Mouse (Mus musculus): ENCODE data around the gene Adra2c. TPM values are rescaled to one million over a fixed set of nuclear protein-coding genes. Genes with fewer than 3 reads are reported as not detected.

Gene Adra2c
- polyA plus RNA-seq, 1 experiment from 2014 or later: 0.79 TPM

DNA sequence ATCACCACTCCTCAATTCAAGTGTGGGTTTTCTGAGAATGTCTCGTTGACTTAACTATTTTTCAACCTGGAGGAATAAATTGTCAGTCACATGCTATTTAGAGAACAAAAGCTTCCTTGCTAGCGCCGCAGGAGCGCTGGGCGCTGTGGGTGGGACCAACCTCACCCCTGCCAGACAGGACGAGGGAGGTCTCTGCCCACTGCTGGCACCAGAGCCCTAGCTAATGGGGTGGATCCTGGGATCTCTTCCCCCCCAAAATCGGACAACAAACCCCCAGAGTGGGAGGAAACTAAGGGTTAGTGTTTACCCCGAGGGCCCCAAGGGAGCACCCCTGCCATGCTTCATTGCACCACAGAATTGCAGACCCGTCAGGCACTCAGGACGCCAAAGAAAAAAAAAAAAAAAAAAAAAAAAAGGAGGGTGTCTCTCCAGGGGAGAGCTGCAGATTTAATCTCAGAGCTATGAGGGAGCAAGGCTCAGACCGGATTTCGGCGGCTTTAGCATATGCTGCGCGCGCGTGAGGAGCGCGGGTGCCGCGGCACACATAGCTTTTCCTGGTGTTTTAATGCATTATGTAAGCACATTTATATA is 35.2 kb downstream of the Adra2c start:
- H3K4me3 ChIP-seq: peak overlapping the region; percentile 18
- H3K36me3 ChIP-seq: no peaks in the 10 kb centered on the region
- H3K9me3 ChIP-seq: no peaks in the 10 kb centered on the region
- peak overlapping the region; percentile 59 for H3K4me2 ChIP-seq (replicated peaks)
- peak; percentile 43; the same call in 1 of the 2 replicates for ATAC-seq (ENCODE audit: low FRiP score, low read depth)
- 2% methylated on average over 21 of the region's 21 CpGs for WGBS
- H3K27ac ChIP-seq: no peak overlapping the region
- H3K4me1 ChIP-seq: peaks cover 12% of the 10 kb centered on the region
- H3K9ac ChIP-seq: 0 out of 2 replicates have a peak overlapping the region, but pooled peaks have one; percentile 26
- H3K27me3 ChIP-seq (replicated peaks): peaks cover 17% of the 10 kb centered on the region; the same call in 1 of the 2 replicates

GRCm38 (mm10) chr5:35313826-35314586 is 35.9 kb downstream of the Adra2c start:
- peaks cover 17% of the 10 kb centered on the region; the same call in 1 of the 2 replicates for H3K27me3 ChIP-seq (replicated peaks)
- H3K9ac ChIP-seq: peak overlapping the region; percentile 26; the same call in 1 of the 2 replicates
- H3K4me3 ChIP-seq: peak overlapping the region; percentile 18
- no peaks in the 10 kb centered on the region for H3K9me3 ChIP-seq
- H3K36me3 ChIP-seq: no peaks in the 10 kb centered on the region
- no peak overlapping the region for H3K27ac ChIP-seq
- WGBS: 21% methylated on average over 18 of the region's 18 CpGs
- peak overlapping the region; percentile 59 for H3K4me2 ChIP-seq (replicated peaks)
- H3K4me1 ChIP-seq: peaks cover 12% of the 10 kb centered on the region
- ATAC-seq (ENCODE audit: low FRiP score, low read depth): peak; percentile 45

GRCm38 (mm10) chr5:35314629-35315028 is 36.5 kb downstream of the Adra2c start:
- WGBS: 45% methylated on average over 3 of the region's 3 CpGs
- Histone ChIP-seq H3K9ac (no peak overlapping the region), H3K4me1 (peaks cover 12% of the 10 kb centered on the region), H3K9me3 (no peaks in the 10 kb centered on the region), H3K27me3 (replicated peaks) (peaks cover 17% of the 10 kb centered on the region; the same call in 1 of the 2 replicates), H3K4me2 (replicated peaks) (no peak overlapping the region), H3K4me3 (no peak overlapping the region), H3K27ac (no peak overlapping the region), H3K36me3 (no peaks in the 10 kb centered on the region)
- ATAC-seq (ENCODE audit: low FRiP score, low read depth): peak; percentile 14; the same call in 1 of the 2 replicates

- 92% methylated on average over 3 of the region's 3 CpGs for WGBS
- no peak overlapping the region for H3K27ac ChIP-seq
- H3K36me3 ChIP-seq: no peaks in the 10 kb centered on the region
- no peak overlapping the region for H3K4me2 ChIP-seq (replicated peaks)
- H3K4me3 ChIP-seq: no peak overlapping the region
- H3K9me3 ChIP-seq: no peaks in the 10 kb centered on the region
- ATAC-seq (ENCODE audit: low FRiP score, low read depth): no peak
- H3K9ac ChIP-seq: no peak overlapping the region
- H3K27me3 ChIP-seq (replicated peaks): peaks cover 17% of the 10 kb centered on the region; the same call in 1 of the 2 replicates
- peaks cover 12% of the 10 kb centered on the region for H3K4me1 ChIP-seq
These were observed 37.1 kb downstream of the Adra2c start for GRCm38 (mm10) chr5:35315204-35315603.

DNA sequence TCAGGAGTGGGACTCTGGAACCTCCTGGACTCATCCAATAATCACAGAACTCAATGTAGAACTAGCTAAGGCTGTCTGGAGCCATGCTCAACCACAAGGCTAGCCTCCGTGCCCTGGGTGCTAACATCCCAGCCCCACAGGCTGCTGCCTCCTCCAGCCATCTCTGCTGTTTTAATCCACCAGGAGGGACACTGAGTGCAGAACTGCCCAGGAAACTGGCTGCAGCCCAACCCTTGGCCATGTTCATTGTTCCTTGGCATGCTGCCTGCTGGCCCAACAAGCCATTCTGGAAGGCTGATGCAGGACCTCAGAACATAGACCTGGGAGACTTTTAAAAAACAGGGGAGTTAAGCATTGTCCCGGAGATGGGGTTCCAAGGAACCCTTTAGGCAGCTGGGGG is 42.5 kb downstream of the Adra2c start:
- H3K9ac ChIP-seq: no peak overlapping the region
- H3K9me3 ChIP-seq: no peaks in the 10 kb centered on the region
- 0 out of 2 replicates have a peak, but pooled peaks cover 4% of the 10 kb centered on the region for H3K27me3 ChIP-seq (replicated peaks)
- no peaks in the 10 kb centered on the region for H3K4me1 ChIP-seq
- ATAC-seq (ENCODE audit: low FRiP score, low read depth): no peak
- no peak overlapping the region for H3K27ac ChIP-seq
- no peaks in the 10 kb centered on the region for H3K36me3 ChIP-seq
- WGBS: 87% methylated on average over 2 of the region's 2 CpGs
- no peak overlapping the region for H3K4me2 ChIP-seq (replicated peaks)
- H3K4me3 ChIP-seq: no peak overlapping the region

DNA sequence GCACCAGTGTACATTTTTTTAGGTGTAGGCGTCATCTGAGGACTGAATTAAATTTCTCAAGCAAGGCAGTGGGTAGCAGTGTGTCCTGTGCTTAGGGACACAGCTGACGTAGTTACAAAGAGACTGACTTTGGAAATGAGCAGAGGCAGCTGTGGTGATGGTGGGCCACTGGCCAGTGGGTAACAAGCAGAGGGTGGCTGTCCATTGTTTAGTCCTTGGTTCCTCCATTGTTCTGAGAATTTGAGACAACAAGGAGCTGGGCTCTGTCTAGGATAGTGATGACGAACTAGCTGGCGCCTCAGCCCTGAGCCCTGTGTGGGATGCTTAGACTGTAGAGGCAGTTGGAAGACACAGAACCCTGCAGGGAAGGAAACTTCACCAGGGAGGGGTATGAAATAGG is 52.7 kb downstream of the Adra2c start:
- H3K27me3 ChIP-seq (replicated peaks): 0 out of 2 replicates have a peak, but pooled peaks cover 2% of the 10 kb centered on the region
- no peak overlapping the region for H3K4me3 ChIP-seq
- no peaks in the 10 kb centered on the region for H3K9me3 ChIP-seq
- no peak overlapping the region for H3K9ac ChIP-seq
- no peaks in the 10 kb centered on the region for H3K36me3 ChIP-seq
- ATAC-seq (ENCODE audit: low FRiP score, low read depth): no peak
- no peak overlapping the region for H3K4me2 ChIP-seq (replicated peaks)
- 77% methylated on average over 4 of the region's 4 CpGs for WGBS
- H3K27ac ChIP-seq: no peak overlapping the region
- no peaks in the 10 kb centered on the region for H3K4me1 ChIP-seq

Other genes with a start within 250 kb of the Adra2c start
- gene Hgfac, start 236.8 kb upstream of the Adra2c start, polyA plus RNA-seq (2016; fragmentation: Nextera tagmentation; extraction: Ambion mirVana): 0.35 and 0.46 TPM in 2 replicates
- 1.5 and 1.6 TPM in 2 replicates for gene Dok7, start 221.6 kb upstream of the Adra2c start, polyA plus RNA-seq (2016; fragmentation: Nextera tagmentation; extraction: Ambion mirVana)
- 105 and 119 TPM in 2 replicates for gene Lrpap1, start 172.6 kb upstream of the Adra2c start, polyA plus RNA-seq (2016; fragmentation: Nextera tagmentation; extraction: Ambion mirVana)
- 10.0 and 18.2 TPM in 2 replicates for gene Hmx1, start 110.8 kb downstream of the Adra2c start, polyA plus RNA-seq (2016; fragmentation: Nextera tagmentation; extraction: Ambion mirVana)
- gene Cpz, start 247.4 kb downstream of the Adra2c start, polyA plus RNA-seq (2016; fragmentation: Nextera tagmentation; extraction: Ambion mirVana): 3.2 and 4.1 TPM in 2 replicates